Mouse (Mus musculus): ENCODE results near the gene Prdm2.

DNA sequence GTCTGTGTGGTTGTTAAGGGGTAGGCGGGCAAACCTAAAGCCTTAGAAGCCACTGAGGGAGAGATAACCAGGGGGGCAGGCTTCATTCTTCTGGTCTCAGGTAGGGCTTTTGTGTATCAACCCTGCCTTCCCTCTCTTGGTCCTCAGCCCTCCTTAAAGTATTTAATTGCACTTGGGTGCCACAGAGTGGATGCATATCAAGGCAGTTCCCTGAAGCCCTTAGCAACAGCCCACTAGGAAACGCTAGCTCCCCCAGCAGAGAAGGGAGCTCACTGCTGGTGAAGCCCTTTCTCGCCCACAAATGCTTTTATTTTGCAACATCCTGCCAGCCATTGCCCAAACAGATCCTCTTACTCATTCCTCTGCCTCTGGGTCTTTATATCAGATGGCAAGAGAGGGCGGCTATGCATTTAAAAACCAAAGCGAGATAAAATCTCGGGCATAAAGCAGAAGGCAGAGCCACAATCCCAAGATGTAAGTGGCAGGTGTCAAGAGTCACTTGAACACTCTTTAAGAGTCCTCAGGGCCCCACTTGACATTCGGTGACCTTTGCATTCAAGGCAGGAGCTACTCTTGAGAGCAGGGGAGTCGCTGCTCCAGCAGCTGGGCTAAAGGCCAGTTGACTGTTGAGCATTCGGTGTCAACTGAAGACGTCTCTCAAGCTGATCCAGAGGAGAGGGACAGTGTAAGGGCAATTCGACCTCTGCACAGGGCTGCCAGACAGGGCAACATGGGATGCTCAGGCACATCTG lies 113.3 kb downstream of the Prdm2 start:
- TF ChIP-seq HCFC1 (IDR thresholded peaks at IDR 0.05; ENCODE audit: borderline replicate concordance, insufficient read depth, low read length) (no peak), CHD2 (IDR thresholded peaks at IDR 0.05; ENCODE audit: low read depth, low read length) (no peak), ZNF384 (IDR thresholded peaks at IDR 0.05; ENCODE audit: low read depth, low read length) (no peak), ZC3H11A (IDR thresholded peaks at IDR 0.05; ENCODE audit: borderline replicate concordance, low read depth, low read length) (no peak)
